Mouse (Mus musculus) NIH3T3 (cell line): ENCODE measurements at regions not wholly inside any gene's neighbourhood (a gene's known extent, or its start where the extent isn't known, plus 50 kb on each side); places are given as distances from the start of the nearest gene placed in this dataset.

Source experiments
- DNase-seq: peaks from one replicate; pipeline ENCODE4 v3.0.0-alpha.2; 2012; ENCODE audit warnings: low read depth

- DNase-seq, result peak; percentile 37
These were observed 124.7 kb upstream of the Tank start for GRCm38 (mm10) chr2:61453490-61454281.

- DNase-seq, result peak; percentile 15
These were observed 125.8 kb upstream of the Tank start for GRCm38 (mm10) chr2:61452581-61452980.

DNA sequence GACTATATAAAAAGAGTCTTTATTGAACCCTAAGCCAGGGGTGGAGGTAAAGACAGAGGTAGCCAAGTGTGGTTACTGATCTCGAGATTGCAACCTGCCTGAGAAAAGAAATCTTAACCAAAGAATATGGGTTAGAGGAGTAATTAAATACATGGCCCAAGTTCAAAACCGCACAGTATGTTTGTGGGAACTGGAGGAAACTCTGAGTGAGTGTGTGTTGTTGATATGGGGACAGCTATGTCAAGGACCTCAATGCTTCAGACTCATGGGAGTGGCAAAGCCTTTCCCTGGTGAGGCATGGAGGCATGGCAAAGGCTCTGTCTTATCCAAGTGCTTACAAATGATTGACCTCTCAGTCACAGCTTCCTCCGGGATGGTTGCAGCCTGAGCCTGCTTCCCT lies 127.7 kb upstream of the Tank start:
- DNase-seq, result no peak

DNA sequence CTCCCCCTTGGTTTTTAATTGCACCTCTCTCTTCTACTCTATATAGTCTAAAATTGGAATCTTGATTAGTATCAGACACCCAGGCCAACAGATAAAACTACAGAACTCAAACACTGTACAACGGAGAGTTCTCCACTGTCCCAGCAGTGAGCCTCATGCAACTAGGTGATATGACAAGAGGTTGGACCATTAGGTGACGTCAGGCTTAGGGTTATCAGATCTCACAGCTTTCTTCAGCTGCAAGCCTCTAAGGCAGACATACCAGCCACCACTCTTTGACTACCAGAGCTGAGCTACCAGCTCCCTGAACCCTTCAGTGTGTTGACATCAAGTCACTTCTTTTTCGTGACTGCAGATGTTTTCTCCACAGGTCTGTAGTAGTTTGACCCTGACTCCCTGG lies 141.8 kb upstream of the Tank start:
- no peak for DNase-seq

DNA sequence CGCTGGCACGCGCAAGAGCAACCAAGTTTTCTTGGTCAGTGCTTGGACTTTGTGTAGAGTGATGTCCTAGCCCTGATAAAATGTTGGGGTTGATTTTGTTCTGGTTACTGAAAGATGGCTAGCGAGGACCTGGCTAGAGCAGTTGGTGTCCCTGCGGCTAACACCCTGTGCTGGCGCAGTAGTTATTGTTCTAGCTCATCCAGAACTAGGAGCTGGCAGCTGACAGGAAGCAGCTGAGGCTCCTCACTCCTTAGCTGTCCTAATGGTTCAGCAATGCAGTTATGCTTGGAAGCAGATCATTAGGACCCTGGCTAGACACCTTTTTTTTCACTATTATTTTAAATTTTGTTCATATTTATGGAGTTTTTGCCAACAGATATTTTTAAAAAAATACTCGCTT lies 170.5 kb upstream of the Tank start:
- no peak for DNase-seq

DNA sequence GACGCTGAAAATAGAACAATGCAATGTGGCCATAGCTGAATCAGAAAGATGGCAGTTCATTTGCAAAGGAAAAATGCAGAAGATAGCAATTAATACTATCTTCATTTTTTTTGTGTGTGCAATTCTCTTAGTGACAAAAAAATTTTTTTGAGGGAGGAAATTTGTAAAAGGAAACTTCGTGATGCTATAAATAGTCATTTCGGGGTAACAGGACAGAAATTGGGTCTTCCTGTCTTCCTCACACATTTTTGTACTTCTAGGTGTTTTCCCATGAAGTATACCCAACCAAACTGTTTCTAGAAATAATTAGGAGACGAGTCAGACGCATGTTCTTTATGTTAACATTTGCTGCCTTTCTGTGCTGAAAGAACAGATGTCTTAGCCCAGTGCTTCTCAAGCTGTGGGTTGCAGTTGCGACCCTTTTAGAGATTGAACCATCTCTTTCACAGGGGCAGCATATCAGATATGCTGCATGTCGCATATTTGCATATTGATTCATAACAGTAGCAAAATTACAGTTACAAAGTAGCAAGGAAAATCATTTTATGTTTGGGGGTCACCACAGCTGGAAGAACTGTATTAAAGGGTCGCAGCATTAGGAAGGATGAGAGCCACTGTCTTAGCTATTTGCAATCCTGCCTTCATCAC lies 172.2 kb upstream of the Tank start:
- no peak for DNase-seq

GRCm38 (mm10) chr2:61405261-61405660 lies 173.1 kb upstream of the Tank start:
- DNase-seq, result no peak

DNA sequence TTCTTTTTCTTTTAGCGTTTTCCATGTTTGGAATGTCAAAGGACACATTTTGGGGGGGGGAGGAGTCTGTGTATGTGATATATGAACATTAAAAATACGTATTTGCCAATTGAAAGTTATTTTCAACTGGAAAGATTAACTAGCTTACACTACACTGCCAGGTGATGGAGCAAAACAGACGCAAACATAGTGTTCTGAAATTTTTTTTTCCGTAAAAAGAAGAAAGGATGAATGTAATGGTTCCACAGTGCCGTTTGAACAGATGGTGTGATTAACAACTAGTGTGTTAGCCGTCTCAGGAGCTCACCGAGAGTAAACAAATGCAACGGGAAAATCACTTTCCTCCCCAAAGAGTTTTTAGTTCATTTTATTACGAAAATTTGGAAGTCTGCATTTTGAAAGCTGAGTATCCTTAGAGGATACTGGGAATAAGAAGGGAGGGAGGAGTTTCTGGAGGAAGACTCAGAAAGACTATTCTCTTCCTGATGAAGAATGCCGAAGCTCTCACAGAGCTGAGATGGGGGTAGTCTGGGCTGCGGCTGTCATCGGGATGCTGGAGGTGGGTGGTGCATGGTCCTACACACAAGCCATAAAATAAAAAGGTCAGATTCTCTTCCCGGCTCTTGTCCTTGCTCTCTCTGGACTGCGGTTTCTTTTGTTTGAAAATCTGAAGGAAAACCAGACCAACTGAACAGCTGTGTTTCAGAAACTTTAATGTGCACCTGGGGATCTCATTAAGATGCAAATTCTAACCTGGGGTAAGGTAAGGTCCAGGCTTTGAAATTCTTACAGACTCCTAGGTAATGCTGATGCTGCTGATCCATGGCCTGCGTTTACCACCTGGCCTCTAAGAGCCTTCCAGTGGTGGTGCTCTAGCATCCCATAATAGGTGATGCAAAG lies 175.5 kb upstream of the Tank start:
- DNase-seq, result no peak

DNA sequence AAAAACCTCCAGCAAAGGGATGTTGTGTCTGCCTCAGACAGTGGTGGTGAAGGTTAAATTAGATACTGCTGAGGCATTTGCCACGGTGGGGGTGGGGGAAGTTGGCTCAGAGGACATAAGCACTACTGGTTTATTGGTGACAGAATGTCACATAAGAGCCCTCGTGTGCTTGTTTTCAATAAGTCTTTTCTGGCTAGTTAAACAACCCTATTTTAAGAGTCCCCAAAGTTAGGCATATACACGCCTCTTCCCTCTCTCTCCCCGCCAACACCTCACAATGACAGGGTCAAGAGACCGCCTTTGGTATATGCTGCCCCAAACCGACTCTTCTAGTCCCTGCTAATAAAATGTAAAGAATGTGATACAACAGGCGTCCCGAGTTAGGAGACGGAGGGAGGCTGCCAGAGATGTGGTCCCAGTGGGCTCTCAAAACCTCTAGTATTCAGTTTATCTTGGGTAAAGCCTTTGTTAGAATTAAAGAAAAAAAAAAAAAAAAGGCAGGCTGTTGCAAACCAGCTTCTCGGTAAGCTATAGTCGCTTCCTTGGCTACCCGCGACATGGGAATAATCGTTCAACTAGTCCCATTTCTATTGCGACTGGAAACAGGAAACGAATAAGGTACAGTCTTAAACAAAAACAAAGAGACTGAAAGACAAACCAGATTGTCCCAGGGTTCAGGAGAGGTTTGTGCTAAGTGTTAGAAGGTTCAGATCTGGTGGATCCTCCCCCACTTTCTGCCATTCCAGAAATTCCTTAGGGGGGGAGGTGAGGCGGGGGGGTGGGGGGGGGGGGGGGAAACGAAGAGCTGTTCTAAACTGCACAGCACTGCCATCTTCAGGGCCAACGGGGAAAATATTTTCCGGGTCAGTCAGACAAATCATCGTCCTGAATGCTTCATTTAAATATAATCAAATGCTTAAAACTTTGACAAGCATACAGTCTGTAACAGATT lies 176.5 kb upstream of the Tank start:
- peak; percentile 89 for DNase-seq

- no peak for DNase-seq
These were observed 179.8 kb upstream of the Tank start for GRCm38 (mm10) chr2:61398633-61399032.

DNA sequence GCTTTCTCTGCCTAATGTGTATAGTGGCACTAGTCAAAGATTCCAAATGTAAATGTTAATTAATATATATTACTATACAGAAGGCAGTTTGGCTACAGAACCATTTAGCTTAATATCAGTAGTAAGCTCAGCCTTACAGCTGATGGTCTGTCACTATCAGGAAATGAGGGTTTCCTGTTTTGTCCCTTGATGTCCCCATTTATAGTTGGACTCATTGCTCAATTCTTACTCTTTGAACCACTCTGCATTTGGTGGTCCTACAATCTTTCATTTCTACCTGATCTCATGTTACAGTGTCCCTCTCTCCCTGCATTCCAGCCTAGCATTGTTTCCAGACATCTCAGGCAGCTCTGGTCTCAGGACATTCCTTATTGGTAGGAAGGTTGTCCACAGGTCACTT lies 188.8 kb upstream of the Tank start:
- DNase-seq, result no peak

DNA sequence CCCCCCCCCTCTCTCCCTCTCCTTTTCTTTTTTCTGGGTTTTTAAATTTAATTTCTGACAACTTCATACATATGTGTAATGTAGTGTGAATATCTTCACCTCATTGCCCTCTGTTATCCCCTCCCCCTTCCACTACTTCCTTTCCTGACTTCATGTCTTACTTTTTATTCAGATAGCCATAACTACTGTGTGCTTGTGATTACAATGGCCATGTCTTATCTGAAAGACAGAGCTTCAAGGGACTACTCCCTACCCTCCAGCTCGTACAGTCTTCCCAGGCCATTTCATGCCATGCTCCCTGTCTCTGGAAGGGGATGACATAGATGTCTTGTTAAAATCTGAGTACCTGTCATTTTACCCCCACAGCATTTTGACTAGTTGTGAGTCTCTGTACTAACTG lies 189.2 kb upstream of the Tank start:
- no peak for DNase-seq

DNA sequence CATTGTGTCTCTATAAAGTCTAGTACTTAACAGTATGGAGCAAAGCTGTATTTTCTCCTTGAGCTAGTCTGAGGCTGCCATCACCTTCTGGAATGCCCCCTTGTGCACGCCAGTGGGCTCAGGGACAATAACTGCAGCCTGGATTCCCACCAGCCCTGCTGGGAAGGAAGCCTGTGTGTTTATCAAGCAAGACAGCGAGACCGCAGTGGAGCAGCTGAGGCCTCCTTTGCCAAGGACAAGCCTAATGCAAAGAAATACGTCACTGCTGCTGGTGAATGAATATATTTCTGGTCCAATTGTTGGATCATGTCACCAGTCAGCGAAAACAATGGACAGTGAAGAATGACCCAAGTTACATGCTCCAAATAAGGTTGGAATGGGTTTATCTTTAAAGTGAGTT lies 190.8 kb upstream of the Tank start:
- no peak for DNase-seq

DNA sequence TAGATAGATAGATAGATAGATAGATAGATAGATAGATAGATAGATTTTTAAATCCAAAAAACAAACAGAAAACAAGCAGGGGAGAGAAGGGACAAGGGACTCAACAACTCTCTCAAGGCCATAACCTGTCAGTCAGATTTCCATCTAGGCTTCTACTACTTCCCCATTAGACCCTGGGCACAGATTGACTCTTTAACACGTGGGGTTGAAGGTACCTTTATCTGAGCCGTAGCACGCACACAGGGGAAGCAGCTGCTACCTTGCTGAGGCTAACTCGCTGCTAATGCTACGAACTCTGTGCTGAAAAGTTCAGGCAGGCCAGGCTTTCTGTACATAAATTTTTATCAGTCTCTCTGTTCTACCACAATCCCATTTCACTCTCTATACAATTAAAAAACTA lies 191.4 kb upstream of the Tank start:
- DNase-seq, result no peak

GRCm38 (mm10) chr2:61384467-61384866 lies 193.9 kb upstream of the Tank start:
- DNase-seq, result no peak

DNA sequence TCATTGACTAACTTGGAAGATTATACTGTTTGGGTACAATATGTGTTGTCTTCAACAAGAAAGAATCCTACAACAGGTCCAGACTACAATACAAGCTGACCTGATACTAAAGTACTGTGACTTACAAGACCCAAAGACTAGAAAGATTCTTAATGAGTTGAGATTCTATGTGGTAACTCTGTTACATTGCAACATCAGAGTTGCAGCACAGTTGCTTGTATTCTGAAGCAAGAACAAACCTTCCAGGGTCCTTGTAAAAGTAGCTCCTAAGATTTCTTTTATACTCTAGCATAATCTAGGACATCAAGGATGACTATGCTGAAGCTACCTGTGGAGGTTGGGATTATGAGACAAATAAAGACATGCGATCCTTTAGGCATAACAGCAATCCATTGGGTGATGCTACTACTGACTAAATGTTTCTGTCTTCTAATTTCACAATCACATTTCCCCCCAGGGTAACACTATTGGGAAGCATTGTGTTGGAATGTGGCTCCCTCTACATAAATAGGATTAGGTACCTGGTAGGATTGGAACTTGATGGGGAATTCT lies 194.6 kb upstream of the Tank start:
- DNase-seq, result no peak

DNA sequence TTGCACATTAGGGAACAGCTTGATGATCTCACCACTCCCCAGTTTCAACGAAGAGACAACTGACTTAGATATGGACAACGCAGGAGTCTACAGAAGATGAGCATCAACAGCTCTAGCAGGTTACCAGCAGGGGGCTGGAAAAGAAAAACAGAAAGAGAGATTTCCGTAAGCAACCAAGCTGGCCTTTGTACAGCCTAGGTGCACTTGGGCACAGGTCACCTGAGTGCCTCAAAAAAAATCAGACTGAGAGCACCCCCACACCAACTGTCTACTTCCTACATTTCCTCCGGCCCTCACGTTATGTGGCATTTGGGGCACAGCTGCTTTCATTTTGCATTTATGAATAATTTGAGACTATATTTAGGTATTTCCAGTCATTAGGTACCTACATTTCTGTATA lies 199.3 kb upstream of the Tank start:
- DNase-seq, result no peak

DNA sequence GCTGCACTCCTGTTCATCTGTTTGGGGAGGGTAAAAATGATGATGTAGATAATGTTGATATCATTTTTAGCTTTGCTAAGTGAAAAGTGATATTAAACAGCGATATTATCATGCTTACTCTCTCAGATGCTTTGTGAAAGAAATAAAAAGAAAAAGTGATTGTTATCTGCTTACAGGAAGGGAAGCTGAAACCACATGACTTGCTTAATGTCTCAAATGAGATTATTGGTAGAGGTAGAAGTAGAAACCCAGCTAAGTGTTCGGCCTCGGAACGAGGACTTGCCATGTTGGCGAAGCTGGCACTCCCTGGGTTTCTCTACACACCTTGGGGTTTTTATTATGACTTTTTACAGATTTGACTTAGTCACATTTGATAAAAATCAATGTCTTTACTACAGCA lies 200.1 kb upstream of the Tank start:
- DNase-seq, result no peak

DNA sequence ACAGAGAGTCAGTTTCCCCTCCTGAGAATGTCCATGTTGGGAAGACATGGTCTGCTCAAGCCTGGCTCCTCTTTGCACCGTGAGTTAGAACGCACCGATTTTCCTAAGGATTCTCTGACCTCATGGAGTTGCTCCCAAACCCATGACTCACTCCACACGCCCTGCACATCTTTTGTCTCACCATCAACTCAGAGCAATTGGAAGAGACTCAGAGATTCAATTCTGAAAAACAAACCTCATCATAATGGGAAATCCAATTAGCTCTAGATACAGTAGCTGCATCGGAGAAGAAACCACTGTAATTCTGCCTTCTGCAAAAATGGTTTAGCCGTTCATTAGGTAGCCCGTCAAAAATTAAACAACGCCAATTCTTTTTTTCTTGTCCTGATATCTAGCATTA lies 200.6 kb upstream of the Tank start:
- DNase-seq, result no peak

DNA sequence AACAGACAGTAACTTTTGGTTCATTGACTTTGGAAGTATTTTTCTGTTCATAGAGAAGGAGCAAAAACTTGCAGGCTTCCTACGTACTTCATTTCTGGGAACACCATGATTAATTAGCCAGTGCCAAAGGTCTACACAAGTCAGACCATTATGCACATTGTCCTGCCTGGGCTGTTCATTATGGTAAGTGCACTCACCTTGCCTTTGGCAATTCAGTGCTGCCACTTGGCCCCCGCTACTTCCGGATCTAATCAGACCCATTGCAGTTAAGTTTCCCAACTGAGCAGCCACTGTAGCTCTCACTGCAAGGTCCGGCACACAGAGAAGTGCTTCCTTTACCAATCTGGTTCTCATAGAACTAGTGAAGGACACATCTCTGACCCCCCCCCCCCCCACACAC lies 215.8 kb upstream of the Tank start:
- DNase-seq, result no peak

GRCm38 (mm10) chr2:61361394-61361793 lies 217.0 kb upstream of the Tank start:
- no peak for DNase-seq
